Mouse (Mus musculus) CD4-positive helper T cell, adult 2 months (primary cell): ENCODE data around the gene Fxyd6.

ENCODE experiments used
- DNase-seq: peaks from one replicate; pipeline ENCODE4 v3.0.0-alpha.2; 2012; ENCODE audit warnings: low read depth, missing footprints, low spot score

Gene Fxyd6

DNA sequence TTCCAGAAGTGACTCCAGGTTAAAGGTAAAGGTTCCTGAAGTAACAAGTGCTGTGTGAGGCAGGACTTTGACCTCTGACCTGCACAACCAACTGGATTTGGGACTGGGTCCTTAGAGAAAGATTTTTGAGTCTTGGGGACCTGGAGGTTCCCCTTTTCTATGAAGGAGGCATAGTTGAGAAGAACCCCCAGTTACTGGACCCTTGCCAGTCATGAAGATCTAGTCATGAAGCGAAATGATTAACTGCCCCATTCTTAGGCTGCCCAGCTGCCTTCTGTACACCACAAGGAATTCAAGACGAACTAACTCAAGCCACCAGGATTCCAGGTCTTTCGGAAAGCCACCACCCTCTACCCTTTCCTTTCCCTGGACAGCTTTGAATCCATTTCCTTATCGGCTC is 6.4 kb downstream of the Fxyd6 start:
- DNase-seq = no peak

DNA sequence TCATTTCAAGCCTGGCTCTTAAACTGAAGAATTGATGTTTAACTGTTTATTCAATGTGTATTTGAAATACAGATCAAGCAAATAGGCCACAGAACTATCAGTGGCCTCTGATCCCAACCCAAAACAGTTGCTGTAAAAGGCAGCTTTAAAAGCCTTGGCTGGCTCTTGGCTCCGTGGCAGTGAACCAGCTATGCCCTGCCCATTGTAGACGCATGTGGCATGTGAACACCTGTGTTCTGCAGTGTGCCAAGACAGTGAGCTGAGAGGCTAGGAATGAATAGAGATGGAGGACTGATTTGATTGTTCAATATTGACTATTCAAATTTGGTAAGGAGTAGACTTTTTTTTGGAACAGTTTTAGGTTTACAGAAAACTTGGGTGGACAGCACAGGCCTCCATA is 6.9 kb downstream of the Fxyd6 start:
- no peak for DNase-seq

DNA sequence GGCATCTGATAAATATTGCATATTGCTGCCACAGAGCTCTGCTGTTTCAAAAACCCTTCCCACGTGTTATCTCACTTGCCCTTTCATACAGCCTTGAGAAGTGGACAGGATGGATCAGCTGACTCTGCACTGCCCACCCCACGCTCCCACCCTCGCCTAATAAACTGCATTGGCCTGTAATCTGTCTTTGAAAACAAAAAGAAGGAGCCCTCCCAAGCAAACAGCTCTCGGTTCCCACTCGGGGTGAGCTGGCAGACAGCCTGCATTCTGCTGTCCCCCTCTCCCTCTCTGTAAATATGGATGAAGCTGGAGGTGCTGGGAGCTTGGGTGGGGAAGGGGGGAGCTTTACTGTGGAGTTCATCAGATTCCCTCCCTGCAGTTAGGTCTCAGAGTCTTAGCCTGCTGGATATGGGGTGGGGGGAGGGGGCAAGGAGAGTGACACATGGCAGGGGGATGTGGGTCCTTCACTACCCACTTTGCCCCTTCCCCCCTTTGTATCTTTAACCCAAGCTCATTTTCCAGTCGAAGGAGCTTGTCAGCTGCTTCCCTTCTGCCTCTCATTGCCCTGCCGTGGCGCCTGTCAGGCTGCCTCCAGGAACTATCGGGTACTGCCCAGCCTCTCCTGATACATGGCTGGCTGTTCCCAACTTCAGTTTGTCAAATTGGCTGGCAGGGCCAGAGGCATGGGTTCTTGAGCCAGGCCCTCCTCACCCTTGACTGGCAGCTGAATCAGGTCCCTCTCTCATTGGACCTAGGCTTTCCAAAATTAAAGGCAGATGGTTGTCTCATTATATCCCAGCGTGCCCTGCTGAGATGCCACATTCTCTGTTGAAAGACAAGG is 10.6 kb downstream of the Fxyd6 start:
- no peak for DNase-seq

DNA sequence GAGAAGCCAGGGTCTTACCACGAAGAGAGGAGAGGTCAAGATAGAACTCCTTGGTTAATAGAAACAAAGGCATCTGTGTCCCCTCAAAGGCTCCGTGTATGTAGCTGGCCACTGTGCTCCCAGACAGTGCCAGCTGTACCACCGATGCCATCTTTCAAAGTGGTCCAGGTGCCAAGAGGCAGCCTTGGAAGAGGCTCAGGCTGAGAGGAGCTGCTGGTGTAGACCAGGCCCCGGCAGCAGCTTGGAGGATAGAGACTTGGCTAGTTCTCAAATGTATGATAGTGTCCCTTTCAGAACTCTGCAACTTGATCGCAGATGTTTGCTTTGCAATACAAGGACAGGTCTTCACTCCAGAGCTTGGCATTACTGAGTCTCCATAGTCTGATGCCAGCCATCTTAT is 12.4 kb downstream of the Fxyd6 start:
- DNase-seq = no peak

DNA sequence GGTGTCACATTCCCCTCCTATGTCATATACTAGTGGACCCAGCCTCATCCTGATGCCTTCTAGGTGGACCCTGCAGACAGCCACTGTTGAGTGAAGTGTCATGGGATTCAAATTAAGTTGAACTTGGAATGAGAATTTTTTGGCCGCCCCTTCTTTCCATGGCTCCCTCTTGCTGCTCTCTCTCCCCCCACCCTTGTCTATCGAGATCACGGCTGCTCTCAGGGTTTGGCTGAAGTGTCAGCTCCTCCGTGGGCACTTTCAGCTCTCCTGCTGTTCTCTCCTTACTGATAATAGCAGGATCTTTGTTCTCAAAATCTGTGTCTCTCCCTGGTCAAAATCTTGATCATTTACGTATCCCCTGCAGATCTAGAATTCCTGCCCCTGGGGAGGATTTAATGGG is 12.8 kb downstream of the Fxyd6 start:
- no peak for DNase-seq

DNA sequence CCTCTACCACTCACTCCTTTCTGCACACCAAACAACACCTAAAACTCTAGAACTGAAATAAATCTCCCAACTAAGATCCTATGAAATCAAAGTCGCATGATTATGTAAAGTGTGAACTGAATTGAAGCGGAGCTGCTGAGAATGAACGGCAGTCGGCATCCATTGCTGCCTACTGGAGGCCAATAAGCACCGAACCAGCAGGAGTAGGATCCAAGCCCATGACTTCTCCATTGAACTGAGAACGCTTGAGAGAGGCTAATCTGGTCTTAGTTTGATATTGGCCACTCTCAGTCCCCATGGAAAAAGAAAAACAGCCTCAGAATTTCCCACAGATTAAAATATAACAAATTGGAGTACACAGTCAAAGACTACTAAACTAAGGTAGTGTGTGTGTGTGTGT is 13.9 kb downstream of the Fxyd6 start:
- no peak for DNase-seq

DNA sequence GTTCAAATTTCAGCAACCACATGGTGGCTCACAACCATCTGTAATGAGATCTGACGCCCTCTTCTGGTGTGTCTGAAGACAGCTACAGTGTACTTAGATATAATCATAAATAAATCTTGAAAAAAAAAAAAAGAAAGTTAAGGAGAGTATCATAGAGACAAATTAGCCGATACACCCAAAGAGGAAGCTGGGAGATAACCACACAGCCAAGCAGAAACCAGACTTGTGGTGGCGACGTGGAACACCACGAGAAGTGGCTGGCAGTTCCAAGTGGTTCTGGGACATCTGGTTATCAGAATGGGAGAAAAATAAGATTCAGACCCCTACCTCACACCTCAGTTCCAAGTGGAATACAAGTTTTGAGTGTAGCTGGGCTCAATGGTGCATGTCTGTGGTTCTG is 16.7 kb downstream of the Fxyd6 start:
- DNase-seq = no peak

DNA sequence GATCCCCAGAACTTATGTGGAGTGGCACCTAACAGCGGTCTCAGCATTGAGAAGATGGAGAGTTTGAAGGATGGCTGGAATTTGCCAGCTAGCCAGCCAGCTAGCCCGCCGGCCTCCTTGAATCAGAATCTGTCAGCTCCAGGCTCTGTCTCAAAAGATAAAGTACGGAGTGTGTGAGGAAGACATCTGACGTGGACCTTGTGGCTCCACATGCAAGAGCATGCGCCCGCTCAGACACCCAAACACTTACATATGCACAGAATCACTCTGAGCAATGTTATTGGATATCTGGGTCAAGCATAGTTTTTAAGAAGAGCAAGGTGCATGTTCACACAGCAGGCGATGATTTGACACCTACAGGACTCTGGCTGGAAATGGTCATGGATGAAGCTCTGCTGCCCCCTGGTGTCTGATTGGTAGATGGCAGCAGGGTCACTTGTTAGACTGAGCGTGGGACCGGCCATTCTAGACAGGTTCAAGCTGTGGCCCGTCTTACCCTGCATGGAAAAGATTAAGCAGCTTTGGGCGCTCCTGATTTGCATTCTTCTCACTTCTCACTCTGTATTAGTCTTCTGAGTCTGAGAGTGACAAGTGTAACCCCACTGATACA is 18.5 kb downstream of the Fxyd6 start:
- DNase-seq = peak; percentile 81

DNA sequence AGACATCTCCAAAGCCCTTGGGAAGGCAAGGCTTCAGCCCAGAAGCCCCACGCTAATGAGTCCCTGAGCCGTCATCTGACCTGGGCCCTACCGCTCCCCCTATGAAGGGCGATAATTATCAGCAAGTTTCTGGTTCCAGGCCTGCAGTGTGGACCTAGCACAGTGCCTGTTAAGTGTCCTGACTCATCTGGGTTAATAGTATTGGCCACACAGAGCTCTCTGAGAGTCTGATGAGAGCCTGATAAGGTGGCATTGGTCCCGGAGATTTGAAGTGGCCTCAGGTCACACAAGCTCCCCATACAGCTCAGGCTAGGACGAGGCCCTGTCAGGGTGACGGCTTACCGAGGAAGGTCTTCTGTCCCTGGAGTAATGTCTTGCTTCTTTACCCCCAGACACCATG is 19.6 kb downstream of the Fxyd6 start:
- no peak for DNase-seq

DNA sequence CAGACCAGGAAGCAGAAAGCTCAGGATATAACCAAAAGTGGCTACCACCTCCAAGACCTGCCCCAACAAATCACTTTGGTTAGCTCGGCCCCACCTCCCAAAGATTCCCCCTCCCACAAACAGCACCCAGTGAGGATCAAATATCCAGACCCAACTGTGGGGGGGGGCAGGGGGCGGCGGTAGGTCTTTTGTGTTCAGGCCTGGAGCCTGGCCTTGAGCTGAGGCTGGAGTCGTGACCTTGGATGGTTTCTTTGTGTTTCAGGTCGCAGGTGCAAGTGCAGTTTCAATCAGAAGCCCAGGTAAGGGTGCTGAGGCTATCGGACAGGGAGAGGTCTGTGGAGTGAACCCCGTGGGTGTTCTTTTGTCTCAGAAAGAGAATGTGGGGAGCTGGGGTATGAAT is 21.3 kb downstream of the Fxyd6 start:
- DNase-seq = no peak

DNA sequence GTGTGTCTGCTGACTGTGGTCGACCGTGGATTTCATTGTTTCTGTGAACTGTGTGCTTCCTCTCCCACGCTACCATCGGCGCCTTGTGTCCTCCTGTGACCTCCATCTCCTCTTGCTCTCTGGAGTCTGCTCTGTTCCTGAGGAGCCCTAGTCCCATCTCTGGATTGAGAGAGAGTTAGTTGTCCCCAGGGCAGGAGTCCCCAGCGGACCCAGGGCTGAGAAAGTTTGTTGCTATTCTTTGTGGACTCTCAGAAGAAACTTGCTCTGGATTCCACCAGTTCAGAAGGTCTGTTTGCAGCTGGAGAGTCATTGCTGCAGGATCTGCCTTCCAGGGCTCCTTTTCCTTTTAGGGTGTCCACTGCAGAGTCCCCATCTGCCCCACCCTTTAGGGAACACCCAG is 25.2 kb downstream of the Fxyd6 start:
- no peak for DNase-seq

DNA sequence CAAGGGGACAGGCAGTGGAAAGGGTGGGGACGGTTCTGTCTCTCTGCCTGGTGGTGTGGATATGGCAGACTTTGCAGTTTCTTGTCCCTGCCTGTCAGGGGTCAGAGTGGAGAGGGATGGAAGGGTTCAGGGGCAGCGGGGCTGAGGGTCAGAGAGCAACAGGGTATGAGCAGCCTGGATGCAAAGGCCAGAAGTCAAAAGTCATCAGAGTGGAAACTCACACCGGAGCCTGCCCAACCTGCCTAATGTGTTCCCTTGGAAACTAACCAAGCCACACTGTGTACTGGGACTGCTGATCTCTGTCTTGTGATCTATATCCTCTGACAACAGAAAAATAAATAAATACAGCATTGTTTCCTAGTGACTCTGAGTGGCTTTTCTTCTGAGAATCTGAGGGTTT is 25.8 kb downstream of the Fxyd6 start:
- DNase-seq = no peak

DNA sequence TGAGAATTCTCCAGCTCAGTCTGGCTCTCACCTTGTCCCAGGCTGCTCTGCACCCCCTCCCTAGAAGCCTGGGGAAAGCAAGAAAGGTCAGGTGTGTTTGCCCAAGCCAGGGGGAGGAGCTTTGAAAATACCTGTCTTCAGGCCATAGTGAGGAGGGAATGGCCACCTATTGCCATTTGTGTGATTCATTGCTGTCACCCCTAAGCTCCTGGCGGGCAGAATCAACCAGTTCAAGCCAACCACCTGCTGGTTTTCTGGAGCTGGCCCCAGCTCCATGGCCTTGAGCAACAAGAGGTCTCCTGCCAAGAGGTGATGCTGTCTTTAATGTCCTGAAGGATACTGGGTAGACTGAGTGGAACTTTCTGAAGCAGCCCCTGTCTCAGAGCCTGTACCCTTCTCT is 28.4 kb downstream of the Fxyd6 start:
- DNase-seq = no peak

DNA sequence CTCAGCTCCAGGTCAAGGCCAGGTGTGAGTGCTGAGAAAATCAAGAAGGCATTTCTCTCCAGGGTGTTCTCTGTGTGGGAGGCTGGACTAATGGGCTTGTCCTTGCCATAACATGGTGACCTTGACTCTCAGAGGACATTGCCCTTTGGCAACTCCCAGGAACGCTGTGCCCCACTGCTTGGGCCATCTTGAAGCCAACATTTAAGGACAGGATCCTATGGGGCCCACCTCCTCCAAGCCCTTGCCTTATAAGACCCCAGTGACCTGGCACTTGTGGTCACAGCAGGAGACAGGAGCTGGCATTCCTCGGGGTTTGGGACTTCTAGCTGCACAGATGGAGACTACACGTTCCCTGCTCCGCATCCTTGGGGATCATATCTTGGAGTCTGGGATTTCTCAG is 29.4 kb downstream of the Fxyd6 start, which contains the start of gene Fxyd2:
Fxyd2 (plus strand) TSS at position 236 of the 400 bp plus-strand sequence.
- no peak for DNase-seq

DNA sequence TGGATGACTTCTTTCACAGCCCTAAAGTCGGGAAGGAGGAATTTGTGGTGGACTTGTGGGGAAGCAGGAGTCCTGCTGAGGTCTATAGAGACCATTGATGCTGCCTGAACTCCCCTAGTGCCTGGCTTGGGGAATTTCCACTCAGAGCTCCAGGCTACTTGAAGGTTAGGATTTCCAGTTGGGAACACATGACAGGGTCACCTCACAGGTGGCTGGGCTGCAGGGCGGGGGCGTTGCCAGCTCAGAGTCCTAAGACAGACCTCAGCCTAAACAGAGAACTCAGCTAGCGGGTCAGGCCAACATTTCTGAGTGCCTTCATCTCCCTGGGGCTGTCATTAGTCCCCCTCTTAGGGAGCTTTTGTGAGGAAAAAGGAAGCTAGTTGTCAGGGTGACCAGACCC is 31.9 kb downstream of the Fxyd6 start:
- DNase-seq = no peak

DNA sequence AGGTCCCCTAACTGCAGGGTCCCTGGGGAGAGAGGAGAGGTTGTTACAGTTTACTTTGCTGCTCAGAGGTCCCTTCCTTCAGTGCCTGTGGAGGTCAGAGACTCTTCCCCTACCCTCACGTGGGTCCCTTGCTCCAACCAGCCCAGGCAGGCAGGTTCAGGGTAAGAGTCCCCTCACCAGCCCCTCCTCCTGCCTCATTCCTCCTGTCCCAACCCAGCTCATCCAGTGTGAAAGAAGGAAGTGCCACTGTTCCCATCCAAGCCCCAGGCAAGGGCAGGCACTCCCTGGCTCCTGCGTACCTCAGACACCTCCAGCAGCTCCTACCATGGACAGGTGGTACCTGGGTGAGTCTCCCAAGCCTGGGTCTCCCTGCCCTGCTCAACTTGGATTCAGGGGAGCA is 33.0 kb downstream of the Fxyd6 start:
- no peak for DNase-seq

DNA sequence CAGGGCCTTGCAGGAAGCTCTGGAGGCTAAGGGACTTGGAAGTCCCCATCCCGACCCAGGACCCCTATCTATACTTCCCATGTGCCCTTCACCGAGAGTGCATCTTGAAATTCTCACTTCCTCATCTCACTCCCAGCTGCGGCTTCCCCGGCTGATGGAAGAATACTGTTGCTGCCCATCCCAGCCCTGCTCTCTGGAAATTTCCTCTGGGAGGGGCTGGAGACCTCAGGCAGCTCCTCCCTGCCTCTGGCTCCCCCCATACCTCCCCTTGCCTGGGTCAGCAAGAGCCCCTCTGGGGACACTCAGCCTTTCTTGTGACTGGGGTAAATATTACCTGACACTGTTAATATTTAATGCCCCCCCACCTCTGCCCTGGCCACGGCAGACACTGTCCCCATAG is 35.7 kb downstream of the Fxyd6 start:
- no peak for DNase-seq

DNA sequence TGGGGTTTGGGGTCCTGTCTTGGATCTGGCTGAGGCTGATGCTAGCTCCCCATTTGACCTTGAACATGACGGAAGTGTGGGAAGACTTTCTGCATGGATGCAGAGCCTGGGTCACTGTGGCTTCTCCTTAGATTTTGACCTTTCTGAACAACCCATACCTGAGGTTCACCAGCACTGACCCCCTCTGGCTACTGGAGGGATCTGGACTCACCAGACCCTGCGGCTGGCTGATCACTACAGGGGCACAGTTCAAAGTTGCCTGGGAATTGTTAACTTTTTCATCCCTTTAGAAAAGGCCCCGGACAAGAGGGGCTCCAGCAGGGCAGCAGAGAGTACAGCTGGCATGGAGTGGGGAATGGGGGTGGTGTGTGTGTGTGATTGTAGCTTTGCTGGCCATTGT is 36.8 kb downstream of the Fxyd6 start:
- no peak for DNase-seq

DNA sequence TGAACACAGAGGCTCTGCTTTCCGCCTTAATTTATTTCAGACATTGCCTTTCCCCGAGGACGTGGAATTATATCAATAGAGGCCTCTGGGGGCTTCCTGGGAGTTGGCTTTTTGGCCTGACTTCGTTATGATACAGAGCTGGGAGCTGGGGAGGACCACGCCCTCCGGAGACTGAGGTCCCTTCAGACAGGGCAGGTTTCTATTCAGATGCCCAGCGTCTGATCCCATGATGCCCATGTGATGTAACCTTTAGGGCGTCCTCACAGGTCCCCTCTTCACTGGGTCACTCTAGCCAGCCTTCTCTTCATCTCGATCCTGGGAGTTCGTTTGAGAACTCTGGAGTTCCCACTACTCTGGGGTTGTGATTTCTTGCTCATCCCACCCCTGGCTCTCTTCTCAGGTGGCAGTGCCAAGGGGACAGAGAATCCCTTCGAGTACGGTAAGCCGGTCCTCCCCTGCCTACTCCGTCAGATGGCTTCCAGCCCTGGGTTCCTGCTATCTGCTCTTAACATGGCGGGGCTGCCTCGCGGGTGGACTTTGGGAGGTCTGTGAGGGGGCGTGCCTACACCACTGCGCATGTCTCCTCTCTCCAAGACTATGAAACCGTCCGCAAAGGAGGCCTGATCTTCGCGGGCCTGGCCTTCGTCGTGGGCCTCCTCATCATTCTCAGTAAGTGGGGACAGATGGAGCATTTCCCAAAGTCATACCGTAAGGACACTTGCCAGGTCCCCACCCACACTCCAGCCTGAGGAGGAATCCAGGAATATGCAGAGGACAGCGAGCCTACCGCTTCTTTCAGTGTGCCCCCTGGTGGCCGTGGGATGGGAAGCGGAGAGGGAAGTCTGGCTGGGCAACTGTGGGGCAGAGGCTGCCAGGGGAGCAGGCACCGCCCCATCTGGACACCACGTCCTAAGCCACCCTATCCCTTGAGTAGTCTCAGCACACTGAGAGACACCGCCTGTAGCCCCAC is 38.0 kb downstream of the Fxyd6 start:
- DNase-seq = peak; percentile 43

DNA sequence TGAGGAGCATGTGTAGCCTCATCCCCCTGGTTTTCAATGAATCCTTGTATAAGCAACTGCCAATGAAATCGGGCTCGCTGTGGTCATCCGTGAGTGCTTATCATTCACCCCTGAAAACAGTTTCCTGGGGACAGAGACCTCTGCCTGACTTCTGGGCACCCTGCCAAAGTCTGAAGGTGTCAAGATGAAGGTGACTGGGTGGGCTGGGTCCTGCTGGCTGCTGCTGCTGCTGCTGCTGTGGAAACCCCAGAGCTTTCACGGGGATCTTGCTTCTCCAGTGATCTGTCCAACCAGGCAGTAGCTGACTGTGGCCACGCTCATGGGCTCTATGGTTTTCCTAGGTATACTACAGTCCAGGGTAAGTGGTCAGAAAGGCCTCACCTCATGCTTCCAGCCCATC is 40.2 kb downstream of the Fxyd6 start:
- DNase-seq = no peak

DNA sequence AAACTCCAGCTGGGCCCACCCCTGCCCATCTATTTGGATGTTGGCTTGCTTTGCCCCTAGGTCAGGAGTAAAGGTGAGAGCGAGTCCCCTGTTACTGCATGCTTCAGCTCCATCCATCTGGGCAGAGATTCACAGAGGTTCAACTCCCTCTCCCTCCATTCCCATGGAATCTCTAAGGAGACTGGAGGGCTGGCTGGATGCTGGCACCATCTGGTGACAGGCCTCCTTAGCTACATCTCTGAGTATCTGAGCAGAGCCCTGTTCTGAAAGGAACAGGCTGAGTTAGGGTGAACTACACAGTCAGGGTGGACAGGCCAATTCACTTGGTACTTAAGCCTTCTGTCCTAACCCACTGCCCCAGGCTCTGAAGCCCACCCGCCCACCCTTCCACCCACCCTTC is 40.6 kb downstream of the Fxyd6 start:
- DNase-seq = no peak

DNA sequence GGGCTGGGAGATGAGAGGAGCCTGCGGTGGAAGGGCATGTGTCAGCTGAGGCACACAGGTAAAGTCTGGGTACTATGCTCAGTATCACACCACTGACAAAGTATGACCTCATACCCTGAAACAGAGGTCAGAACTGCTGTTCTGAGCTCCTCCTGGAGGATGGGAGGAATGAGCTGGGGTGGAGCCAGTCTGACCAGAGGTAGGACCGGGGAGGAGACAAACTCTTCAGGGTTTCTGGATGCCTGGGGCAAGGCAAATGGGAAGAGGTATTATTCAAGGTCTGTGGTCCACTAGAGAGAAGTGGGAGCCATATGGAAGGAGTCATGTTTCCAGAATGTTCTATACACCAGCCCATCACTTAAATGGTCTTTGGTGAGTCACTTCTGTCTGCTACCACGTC is 41.1 kb downstream of the Fxyd6 start:
- DNase-seq = no peak
